Mouse (Mus musculus) gastrocnemius, adult 18-20 months (tissue): ENCODE measurements at regions not wholly inside any gene's neighbourhood (a gene's known extent, or its start where the extent isn't known, plus 50 kb on each side); places are given as distances from the start of the nearest gene placed in this dataset.

Source experiments
- DNase-seq: peaks from one replicate; pipeline ENCODE4 v3.0.0; 2021; ENCODE audit warnings: low spot score

DNA sequence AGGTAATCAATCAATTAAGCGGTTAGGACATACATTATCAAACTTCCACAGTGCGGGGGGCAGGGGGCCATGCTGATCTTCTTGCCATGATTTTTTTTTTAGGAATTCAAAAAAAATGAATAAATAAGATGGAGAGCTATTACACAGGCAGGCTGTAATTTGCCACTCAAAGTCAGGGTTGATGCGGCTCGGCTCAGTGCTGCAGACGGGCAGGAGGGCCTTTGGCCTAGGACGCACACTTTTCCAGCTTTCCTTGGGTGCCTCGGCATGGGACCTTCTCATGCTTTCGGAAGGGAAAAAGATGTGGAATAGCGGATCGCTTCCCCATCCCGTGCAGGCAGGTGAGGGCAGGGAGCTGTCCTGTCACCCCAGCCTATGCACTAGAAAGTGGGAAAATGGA lies 383.4 kb upstream of the 3110018I06Rik start:
- no peak for DNase-seq

GRCm38 (mm10) chr12:107111908-107112770 lies 376.3 kb upstream of the 3110018I06Rik start:
- no peak for DNase-seq

- DNase-seq: no peak
Observed at GRCm38 (mm10) chr12:107118364-107118763, 370.1 kb upstream of the 3110018I06Rik start.

GRCm38 (mm10) chr12:107119076-107119475 lies 369.4 kb upstream of the 3110018I06Rik start:
- no peak for DNase-seq

- no peak for DNase-seq
Observed at GRCm38 (mm10) chr12:107120486-107121186, 367.8 kb upstream of the 3110018I06Rik start.

DNA sequence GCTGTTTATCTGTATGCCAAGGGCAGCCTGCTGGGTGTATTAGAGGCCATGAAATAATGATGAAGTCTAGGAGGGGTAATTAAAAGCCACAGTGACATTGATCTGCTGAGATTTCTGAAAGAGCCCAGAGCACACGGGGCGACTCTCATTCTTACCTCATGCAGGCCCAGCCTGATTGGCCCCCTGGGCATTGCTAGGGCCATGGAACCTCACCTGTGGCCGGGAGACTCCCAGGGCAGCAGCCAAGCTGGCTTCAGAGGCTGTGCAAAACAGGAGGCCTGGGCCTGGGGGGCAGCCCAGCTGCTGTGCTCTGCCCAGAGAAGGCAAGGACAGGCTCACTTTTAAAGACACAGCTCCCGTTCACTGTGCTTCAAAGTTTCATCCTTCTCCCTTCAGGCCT lies 366.4 kb upstream of the 3110018I06Rik start:
- DNase-seq: no peak

GRCm38 (mm10) chr12:107123661-107124060 lies 364.8 kb upstream of the 3110018I06Rik start:
- no peak for DNase-seq

DNA sequence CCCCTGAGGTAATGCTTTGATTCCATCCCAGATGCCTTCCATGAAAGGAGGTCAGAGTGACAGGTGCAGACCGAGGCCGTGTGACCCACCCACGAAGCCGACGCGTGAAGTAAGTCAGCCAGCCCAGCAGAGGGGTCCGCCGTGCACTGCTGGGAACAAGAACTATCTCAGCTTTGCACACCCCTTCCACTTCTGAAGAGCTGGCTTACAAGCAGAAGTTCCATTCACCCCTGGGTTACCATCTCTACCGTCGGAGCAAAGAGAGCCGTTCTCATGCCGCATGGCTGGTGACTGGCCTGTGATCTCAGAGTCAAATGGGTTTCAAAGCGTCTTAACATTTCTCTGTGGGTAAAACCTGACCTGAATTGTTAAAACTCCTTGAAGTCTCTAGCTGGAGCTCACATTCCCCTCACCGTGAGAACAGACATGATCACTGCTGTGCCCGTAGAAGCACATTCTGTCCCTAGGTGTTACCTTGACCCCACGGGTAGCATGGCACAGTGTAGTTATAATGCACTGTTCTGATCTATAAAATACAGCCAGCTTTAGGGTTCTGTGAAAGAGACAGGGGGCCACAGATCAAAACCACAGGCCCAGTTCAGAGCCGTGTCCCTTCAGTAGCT lies 364.1 kb upstream of the 3110018I06Rik start:
- no peak for DNase-seq

DNA sequence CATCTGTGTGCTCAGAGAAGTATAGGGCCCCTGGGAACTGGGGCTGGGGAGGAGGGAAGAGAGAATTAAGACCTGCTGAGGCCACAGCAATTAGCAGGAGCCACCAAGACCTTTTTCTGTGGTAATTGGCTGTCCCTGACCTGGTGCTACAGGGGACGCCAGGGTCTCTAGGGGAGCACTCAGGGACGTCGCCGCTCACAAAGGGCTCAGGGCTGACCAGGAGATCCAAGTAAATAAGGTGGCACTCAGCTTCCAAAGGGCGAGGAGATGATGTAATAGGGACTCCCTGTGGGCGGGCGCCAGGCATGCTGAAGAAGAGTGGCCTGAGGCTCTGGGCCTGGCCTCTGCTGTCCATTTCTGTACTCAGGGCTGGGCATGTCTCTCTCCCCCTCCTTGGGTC lies 363.2 kb upstream of the 3110018I06Rik start:
- DNase-seq: no peak

GRCm38 (mm10) chr12:107126056-107126455 lies 362.4 kb upstream of the 3110018I06Rik start:
- no peak for DNase-seq

- no peak for DNase-seq
Observed at GRCm38 (mm10) chr12:107127591-107127990, 360.8 kb upstream of the 3110018I06Rik start.

DNA sequence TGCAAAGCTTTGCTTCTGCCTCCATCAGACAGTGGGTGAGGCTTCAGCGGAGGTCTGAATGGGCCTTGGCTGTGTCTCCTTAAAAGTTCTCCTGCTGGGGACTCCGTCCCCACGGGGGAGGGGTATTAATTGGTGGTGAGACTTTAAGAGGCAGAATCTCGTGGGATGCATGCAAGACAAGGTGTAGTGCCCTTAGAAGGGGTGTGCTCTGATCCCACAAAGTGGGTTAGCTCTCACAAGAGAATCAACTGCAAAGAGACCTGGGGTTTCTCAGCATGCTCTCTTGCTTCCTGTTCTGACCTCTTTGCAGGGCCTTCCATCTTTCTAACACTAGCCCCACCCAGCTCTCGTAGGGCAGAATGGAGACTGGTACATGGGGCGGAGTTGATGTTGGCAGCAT lies 359.2 kb upstream of the 3110018I06Rik start:
- no peak for DNase-seq

DNA sequence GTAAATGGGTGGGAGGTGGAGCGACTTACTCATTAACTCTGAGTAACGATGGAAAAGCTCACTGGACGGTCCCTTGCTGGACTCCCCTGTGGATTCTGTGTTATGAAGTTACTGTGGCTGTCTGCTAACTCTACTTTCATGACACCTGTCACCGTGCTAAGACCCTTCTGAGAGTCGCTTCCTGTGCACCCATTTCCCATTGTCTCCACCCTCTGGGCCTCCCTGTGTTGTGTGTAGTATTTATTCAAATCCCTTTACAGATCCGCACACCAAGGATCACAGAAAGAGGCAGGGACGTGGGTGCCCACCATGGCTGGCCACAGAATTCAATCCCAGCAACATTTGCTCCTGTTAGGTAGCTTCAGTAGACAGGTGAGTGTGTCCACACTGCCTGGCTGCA lies 357.1 kb upstream of the 3110018I06Rik start:
- DNase-seq: no peak

DNA sequence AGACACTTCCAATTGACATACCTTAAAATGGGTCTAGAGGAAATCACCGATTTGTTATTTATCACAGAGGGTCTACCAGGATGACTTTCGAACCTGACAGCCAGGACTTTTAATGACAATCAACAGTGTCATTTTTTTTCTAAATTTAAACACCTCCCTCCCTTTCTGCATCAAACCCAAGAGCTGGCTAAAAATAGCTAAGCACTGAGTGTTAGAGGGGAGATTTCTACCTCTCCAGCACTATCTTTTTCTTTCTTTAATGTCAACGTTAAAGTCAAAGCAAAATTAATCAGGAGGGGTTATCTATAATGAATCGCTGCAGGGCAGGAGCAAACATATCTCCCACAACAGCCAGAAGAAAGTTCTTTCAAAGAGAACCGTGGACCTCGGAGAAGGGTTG lies 356.6 kb upstream of the 3110018I06Rik start:
- DNase-seq: no peak

GRCm38 (mm10) chr12:107132501-107132900 lies 355.9 kb upstream of the 3110018I06Rik start:
- no peak for DNase-seq

- no peak for DNase-seq
Observed at GRCm38 (mm10) chr12:107134353-107134752, 354.1 kb upstream of the 3110018I06Rik start.

GRCm38 (mm10) chr12:107138677-107139400 lies 349.6 kb upstream of the 3110018I06Rik start:
- DNase-seq: no peak

DNA sequence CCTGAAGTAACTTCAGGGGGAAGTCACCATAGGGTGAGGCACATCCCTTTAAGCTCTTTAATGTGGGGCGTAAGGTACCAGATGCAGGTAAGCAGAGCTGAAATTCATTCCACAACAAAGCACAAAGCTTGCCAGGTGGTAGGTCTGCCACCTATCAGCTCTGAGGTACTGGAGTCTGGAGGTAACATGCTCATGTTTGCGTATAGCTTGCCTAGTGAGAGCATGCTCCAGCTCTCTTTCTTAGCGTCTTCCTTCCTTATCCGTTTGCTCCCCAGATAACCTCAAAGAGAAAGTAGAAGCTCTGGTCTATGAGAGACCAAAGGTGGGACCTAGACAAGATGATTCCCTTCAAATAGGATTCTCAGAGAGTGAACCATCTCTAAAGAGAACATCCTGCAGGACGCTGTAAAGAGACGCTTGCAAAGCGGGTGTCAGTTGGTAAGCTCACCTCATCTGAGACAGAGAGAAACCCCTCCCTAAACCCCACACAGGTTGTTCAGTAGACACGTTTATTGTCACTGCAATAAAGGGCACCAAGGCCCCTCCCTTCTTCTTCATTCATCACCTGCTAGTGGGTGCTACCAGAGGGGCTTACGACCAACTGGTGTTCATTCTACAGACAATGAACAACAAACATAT lies 347.4 kb upstream of the 3110018I06Rik start:
- DNase-seq: no peak

GRCm38 (mm10) chr12:107142226-107142625 lies 346.2 kb upstream of the 3110018I06Rik start:
- DNase-seq: no peak

- no peak for DNase-seq
Observed at GRCm38 (mm10) chr12:107146608-107147121, 341.8 kb upstream of the 3110018I06Rik start.

- DNase-seq: no peak
Observed at GRCm38 (mm10) chr12:107148451-107148850, 340.0 kb upstream of the 3110018I06Rik start.
